Mouse (Mus musculus): Measurements from ENCODE around the gene Poll.

Poll gene

DNA sequence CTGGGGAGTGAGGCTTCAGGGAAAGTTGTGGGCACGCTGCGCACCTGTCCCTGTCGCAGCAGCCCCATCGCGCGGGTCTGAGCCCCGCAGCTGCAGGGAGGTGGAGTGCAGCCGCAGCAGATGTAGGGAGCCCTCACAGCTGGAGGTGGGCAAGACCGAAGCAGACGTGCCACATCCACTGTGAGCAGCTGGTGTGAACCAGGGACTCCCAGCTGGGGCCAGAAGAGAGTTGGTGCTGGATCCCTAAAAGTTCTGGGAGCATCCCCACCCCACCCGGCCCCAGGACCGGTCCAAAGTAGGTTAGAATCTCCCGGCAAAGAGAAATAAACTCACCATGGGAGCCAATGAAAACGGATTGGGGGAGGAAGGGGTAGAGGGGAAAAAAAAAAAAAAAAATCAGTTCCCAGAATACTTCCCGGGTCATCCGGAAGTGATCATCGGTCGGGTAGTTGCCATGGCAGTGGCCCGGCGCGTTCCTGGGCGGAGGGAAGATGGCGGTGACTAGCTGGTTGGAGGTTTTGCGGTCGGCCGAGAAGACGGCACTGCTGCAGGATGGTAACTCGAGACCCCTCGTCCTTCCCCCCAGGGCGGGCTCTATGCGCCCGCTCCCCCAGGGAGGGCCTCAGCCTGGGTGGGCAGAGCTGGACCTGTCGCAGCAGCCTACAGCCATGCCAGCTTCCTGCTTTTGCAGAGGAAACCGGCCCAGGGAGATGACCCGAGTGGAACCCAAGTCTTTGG, at the start of gene Poll, which contains the start of gene Gm17018:
Poll (minus strand) TSS at position 379 of the 738 bp plus-strand sequence.
Gm17018 (plus strand) TSS at position 463 of the 738 bp plus-strand sequence.
- peak; percentile 65 to 76 for DNase-seq

GRCm38 (mm10) chr19:45608648-45609339, 48.5 kb upstream of the Poll start:
- no peak for DNase-seq

DNA sequence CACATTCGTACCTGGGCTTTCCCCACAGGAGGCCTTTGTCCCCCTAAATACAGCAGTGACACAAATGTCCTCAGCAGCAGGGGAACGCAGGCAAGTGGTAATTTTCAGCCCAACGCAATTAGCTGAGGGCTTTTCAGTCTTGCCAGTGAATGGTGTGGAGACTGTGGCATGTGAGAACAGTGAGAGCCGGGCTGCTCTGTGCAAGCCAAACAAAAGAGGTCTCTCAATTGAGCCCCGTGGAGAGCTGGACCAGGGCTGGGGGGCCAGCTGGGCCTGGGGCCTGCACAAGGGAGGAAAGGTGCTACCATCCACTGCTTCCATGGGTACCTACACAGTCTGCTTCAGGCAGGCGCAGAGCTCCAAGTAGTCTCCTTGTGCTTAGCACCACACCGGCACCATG, 47.1 kb upstream of the Poll start:
- DNase-seq = no peak

GRCm38 (mm10) chr19:45606701-45607100, 46.4 kb upstream of the Poll start:
- no peak for DNase-seq

- DNase-seq = no peak
These were observed 42.3 kb upstream of the Poll start for GRCm38 (mm10) chr19:45602606-45603005.

- no peak for DNase-seq
These were observed 36.8 kb upstream of the Poll start for GRCm38 (mm10) chr19:45597106-45597505.

DNA sequence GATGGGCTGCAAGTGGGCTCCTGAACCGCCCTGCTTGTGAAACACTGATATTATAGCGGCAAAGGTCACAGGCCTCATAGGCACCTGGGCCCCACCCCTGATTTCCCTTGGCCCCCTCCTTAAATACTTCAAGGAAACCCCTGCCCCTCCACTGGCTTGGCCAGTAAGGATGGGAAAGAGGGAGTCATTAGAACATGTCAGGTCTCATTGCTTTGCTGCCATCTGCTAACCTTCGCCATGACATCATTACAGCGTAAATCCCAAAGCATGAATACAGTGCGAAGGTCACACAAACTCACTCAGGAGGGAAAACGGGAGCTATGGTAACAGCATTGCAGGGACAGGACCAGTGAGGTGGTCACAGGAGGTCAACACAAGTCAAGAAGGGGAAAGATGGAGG, 36.1 kb upstream of the Poll start:
- DNase-seq = no peak

- DNase-seq = no peak
These were observed 35.7 kb upstream of the Poll start for GRCm38 (mm10) chr19:45596019-45596418.

GRCm38 (mm10) chr19:45595481-45595880, 35.1 kb upstream of the Poll start:
- no peak for DNase-seq

GRCm38 (mm10) chr19:45594079-45594478, 33.7 kb upstream of the Poll start:
- DNase-seq = no peak

DNA sequence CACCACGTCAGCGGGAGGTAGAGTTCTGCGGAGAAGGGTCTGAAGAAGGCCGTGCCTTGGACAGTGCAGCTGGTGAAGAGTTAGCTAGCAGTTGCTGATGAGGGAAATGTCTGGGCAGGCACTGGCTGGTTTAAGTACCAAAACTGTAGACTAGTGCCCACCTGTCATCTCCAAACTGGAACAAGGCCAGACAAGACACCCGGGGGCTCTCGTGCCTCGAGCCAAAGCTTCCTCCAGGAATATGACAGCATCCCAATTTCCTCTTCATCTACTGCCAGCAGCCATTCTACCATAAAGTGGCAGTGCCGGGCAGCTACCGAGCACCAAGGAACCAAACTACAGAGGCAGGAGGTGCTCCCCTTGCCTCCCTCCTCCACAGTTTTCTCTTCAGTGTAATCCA, 32.6 kb upstream of the Poll start:
- no peak for DNase-seq

DNA sequence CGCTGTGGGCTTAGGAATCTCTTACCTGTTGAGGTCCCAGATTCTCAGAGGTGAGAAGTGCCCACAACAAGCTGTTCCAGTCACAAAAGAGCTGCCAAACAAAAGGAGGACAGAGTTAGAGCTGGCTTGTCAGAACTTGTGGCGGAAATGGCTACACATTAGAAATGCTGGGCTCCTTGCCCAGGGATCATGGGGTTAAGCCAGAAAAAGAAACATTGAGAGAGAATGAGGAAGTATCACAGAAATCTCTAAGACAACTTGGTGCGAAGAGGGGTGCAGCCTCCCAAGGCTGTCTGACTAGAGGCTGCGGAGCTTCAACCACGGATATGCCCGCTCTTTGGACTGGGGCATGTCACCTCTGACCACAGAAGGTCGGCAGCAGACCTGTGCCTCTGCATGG, 31.4 kb upstream of the Poll start:
- no peak for DNase-seq

GRCm38 (mm10) chr19:45589761-45590160, 29.4 kb upstream of the Poll start:
- DNase-seq = no peak

DNA sequence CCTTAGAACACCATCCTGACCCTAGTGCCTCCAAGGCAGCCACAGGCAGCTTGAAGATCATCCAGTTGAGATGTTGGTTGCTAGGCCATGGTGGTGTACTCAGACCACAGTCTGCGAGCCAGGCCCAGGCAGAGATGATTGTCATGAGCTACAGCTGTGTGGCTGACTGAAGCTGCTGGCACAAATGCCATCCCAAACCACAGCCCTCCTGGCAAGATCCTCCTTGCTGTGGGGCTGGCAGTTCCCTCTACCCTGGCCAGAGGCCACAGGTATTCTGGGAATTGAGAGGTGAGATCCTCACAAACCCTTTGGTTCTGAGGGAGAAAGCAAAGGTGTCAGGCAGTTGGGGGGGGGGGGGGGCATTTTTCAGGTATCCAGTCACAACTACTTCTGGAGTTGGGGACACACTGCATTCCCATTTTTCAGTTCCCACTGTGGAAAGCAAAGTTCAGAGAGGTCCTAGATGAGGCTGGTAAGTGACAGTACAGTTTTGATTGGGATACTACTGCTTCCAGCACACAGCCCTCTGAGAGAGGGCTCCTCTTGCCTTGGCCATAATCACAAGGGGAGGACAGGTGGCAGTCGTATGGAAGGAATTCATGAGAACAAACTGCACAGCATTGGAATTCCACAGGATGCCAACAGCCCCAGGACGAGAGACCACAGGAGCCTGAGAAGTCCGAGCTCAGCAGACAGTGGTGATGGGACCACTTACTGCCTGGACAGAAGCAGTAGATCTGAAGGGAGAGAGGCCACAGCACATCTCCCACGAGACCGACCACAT, 27.4 kb upstream of the Poll start:
- DNase-seq = no peak

DNA sequence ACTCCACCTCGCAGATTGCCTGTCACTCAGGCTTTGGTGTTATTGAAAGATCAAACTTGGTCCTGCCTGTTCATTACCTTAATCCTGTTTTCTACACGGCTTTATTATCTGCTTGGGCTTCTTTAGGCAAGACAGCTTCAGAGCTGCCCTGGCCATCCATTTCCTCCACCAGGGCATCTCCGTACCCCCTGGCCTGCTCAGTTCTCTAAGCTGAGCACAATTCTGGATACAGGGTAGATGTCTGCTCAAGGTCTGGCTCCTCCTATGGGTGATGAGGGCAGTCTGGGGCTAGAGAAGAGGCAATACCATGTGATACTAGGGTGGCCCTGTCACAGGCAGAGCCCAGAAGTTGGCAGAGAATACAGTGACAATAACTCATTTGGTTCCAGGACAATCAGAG, 26.5 kb upstream of the Poll start:
- no peak for DNase-seq

GRCm38 (mm10) chr19:45584856-45585620, 24.7 kb upstream of the Poll start:
- no peak for DNase-seq

DNA sequence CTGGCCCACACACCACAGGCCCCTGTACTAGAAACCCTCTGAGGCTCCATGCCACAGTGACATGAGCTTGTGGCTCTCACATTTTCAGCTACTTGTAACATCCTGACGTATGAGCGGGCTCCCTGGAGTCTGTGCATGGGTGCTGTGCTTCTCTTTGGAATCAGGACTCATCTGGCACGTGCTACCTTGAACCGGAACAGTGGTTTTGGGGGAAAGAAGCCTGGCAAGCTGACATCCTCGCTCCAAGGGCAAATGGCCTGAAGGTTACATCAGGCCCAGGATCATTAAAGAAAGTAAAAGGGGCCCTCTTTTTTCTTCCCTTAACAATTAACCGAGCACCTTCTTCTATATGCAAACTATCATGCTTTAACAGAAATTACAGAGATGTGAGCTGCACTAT, 22.8 kb upstream of the Poll start:
- no peak for DNase-seq

- no peak for DNase-seq
These were observed 21.8 kb upstream of the Poll start for GRCm38 (mm10) chr19:45582161-45582560.

DNA sequence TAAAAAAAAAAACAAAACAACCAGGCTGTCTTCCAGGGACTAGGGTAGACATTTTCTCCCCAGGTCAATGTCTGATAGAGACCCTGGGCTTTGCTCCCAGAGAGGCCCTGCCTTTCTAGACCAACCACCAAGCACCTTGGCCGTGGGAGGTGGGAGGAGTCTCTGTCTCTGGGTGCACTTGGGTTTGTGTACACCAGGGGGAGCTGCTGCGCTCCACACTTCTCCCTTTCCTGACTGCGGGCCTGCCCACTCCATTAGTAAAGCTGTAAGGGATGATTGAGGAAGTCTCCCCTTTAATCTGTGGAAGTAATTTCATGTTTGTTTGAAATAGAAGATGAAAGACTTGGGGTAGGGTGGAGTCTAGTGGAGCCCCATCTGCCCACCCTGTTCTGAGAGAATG, 20.9 kb upstream of the Poll start:
- DNase-seq = peak in 1 of 2 experiments; percentile 36

DNA sequence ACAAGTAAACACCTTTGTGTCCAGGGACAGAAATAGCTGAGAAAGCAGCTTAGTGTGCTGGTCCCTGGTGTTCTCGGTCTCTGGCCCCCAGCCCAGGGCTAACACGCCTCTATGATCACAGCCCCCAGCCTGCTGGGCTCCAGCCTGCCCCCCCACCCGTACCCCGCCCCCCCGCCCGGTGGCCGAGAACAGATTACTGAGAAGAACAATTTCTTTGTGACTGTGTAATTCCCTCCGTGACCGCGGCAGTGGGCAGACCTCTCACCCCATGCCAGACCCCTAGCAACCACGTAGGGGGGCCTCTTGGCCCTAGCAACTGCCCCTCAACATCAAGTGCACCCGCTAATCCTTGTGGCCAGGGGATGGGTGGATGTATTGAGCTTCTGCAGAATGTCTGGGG, 19.9 kb upstream of the Poll start:
- no peak for DNase-seq

- DNase-seq = no peak
These were observed 19.1 kb upstream of the Poll start for GRCm38 (mm10) chr19:45579416-45579815.

GRCm38 (mm10) chr19:45578976-45579375, 18.6 kb upstream of the Poll start:
- no peak for DNase-seq

Data from spleen, adult 18-20 months (tissue).